Mouse (Mus musculus): ENCODE measurements around the gene Krtcap3.

The Krtcap3 gene

GRCm38 (mm10) chr5:31298486-31298885, 47.0 kb downstream of the Krtcap3 start:
- no peak for DNase-seq (ENCODE audit: low spot score in 2 of 2)

- no peak for DNase-seq (ENCODE audit: low spot score in 2 of 2)
Measured at GRCm38 (mm10) chr5:31301866-31302265, 50.4 kb downstream of the Krtcap3 start.

Data from frontal cortex, postnatal 14 days (tissue).